Mouse (Mus musculus): ENCODE measurements around the gene Epb41l4b. TPM values are rescaled to one million over a fixed set of nuclear protein-coding genes. Genes with fewer than 3 reads are reported as not detected.
A peak's percentile ranks its signal among the peaks of the same experiment; 100 is the strongest.

The Epb41l4b gene
- polyA plus RNA-seq, 1 experiment from 2014 or later: 1.6 TPM

DNA sequence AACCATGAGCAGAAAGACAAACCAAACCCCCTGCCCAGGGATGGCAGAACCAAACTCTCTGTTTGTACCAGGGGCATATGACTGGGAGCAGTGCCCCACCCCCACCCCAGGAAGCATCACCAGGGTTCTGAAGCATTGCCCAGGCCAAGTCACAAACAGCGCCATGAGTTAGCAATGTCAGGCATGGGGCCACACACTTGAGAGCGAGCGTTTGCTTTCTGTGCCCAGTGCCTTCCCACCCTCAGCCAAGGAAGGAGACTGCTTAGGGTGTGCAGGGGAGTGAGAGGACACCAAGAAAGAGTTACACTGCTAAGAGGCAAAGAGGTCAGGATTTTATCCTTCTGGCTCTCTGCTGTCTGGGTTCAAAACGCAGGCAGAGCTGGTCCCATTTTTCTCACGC is 132.8 kb downstream of the Epb41l4b start:
- Histone ChIP-seq H3K27ac (no peak overlapping the region), H3K27me3 (ENCODE audit: insufficient read depth, poor library complexity, severe bottlenecking) (peaks cover 53% of the 10 kb centered on the region)

GRCm38 (mm10) chr4:57007717-57008116 is 135.5 kb downstream of the Epb41l4b start:
- Histone ChIP-seq H3K27ac (no peak overlapping the region), H3K4me3 (no peak overlapping the region), H3K36me3 (no peaks in the 10 kb centered on the region), H3K9me3 (no peaks in the 10 kb centered on the region), H3K4me1 (peaks cover 20% of the 10 kb centered on the region), H3K27me3 (ENCODE audit: insufficient read depth, poor library complexity, severe bottlenecking) (peaks cover 53% of the 10 kb centered on the region)
- DNase-seq (ENCODE audit: low spot score): no peak
- 76% methylated on average over 9 of the region's 9 CpGs for WGBS

More for the DNA sequence above, 132.8 kb downstream of the Epb41l4b start:
- Histone ChIP-seq H3K4me1 (peaks cover 14% of the 10 kb centered on the region; the same call in 1 of the 2 replicates), H3K36me3 (no peaks in the 10 kb centered on the region), H3K4me3 (no peak overlapping the region), H3K9me3 (no peaks in the 10 kb centered on the region)
- no peak for DNase-seq (ENCODE audit: low spot score)
- 33% methylated on average over 5 of the region's 5 CpGs for WGBS

- H3K27me3 ChIP-seq (ENCODE audit: insufficient read depth, poor library complexity, severe bottlenecking): peaks cover 33% of the 10 kb centered on the region; the same call in 1 of the 2 replicates
- no peak overlapping the region; the same call in 1 of the 2 replicates for H3K27ac ChIP-seq
- DNase-seq (ENCODE audit: low spot score): no peak
- no peaks in the 10 kb centered on the region for H3K9me3 ChIP-seq
- peaks cover 8% of the 10 kb centered on the region for H3K4me1 ChIP-seq
- 77% methylated on average over 8 of the region's 8 CpGs for WGBS
- H3K36me3 ChIP-seq: no peaks in the 10 kb centered on the region
- H3K4me3 ChIP-seq: no peak overlapping the region
These were observed 138.2 kb downstream of the Epb41l4b start for GRCm38 (mm10) chr4:57005011-57005410.

GRCm38 (mm10) chr4:57003886-57004285 is 139.4 kb downstream of the Epb41l4b start:
- Histone ChIP-seq H3K36me3 (no peaks in the 10 kb centered on the region), H3K27me3 (ENCODE audit: insufficient read depth, poor library complexity, severe bottlenecking) (peaks cover 27% of the 10 kb centered on the region; the same call in 1 of the 2 replicates), H3K27ac (no peak overlapping the region), H3K9me3 (no peaks in the 10 kb centered on the region), H3K4me1 (peaks cover 6% of the 10 kb centered on the region), H3K4me3 (no peak overlapping the region)
- WGBS: 76% methylated on average over 8 of the region's 8 CpGs
- no peak for DNase-seq (ENCODE audit: low spot score)

GRCm38 (mm10) chr4:57002751-57003150 is 140.5 kb downstream of the Epb41l4b start:
- peaks cover 11% of the 10 kb centered on the region for H3K4me1 ChIP-seq
- no peaks in the 10 kb centered on the region for H3K36me3 ChIP-seq
- no peak overlapping the region for H3K4me3 ChIP-seq
- 67% methylated on average over 3 of the region's 3 CpGs for WGBS
- H3K27ac ChIP-seq: no peak overlapping the region
- no peaks in the 10 kb centered on the region for H3K9me3 ChIP-seq
- peak; percentile 43 for DNase-seq (ENCODE audit: low spot score)
- H3K27me3 ChIP-seq (ENCODE audit: insufficient read depth, poor library complexity, severe bottlenecking): peaks cover 22% of the 10 kb centered on the region; the same call in 1 of the 2 replicates

DNA sequence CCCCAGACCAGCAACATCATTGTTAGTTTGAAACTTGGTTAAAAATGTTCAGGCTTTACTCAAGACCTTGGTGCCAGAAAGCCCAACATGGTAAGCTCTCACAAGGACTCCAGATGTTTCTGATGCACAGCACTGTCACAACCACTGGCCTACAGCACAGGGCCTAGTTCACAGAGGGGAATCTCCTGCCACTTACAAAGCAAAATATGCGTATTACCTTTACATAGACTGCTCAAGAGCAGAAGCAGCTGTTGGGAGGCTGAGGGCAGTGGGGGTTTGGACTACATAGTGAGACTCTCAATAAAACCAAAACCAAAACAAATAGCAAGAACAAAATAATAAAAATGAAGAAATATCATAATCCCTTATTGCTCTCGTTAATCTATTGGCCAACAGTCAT is 141.8 kb downstream of the Epb41l4b start:
- Histone ChIP-seq H3K27ac (no peak overlapping the region), H3K9me3 (no peaks in the 10 kb centered on the region), H3K27me3 (ENCODE audit: insufficient read depth, poor library complexity, severe bottlenecking) (peaks cover 17% of the 10 kb centered on the region; the same call in 1 of the 2 replicates), H3K4me1 (peaks cover 11% of the 10 kb centered on the region), H3K4me3 (no peak overlapping the region), H3K36me3 (no peaks in the 10 kb centered on the region)
- peak; percentile 56 for DNase-seq (ENCODE audit: low spot score)
- 91% methylated on average over 2 of the region's 2 CpGs for WGBS

DNA sequence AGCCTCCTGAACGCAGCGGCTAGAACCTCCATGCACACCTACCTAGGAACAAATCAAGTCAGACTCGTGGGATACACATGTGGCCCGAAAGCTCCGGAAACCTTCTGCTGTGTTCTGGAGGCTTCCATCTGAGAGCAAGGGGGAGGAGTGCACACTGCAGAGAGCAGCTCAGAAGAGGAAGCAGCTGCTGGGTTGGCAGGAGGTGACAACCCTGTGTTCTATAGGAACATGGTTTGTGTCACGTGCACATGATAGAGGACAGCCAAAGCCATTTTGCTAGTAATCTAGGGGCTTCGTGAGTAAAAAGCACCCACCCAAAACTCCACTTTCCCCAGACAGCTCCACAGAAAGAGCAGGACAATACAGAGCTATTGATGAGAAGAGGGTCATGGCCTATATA is 149.9 kb downstream of the Epb41l4b start:
- no peak overlapping the region for H3K4me3 ChIP-seq
- 74% methylated on average over 7 of the region's 7 CpGs for WGBS
- H3K36me3 ChIP-seq: no peaks in the 10 kb centered on the region
- peaks cover 50% of the 10 kb centered on the region for H3K27me3 ChIP-seq (ENCODE audit: insufficient read depth, poor library complexity, severe bottlenecking)
- no peak overlapping the region for H3K27ac ChIP-seq
- DNase-seq (ENCODE audit: low spot score): no peak
- no peaks in the 10 kb centered on the region for H3K9me3 ChIP-seq
- H3K4me1 ChIP-seq: peaks cover 14% of the 10 kb centered on the region

GRCm38 (mm10) chr4:56991951-56992350 is 151.3 kb downstream of the Epb41l4b start:
- 63% methylated on average over 2 of the region's 2 CpGs for WGBS
- Histone ChIP-seq H3K4me1 (peaks cover 9% of the 10 kb centered on the region), H3K4me3 (no peak overlapping the region), H3K9me3 (no peaks in the 10 kb centered on the region), H3K27me3 (ENCODE audit: insufficient read depth, poor library complexity, severe bottlenecking) (peaks cover 64% of the 10 kb centered on the region), H3K27ac (no peak overlapping the region), H3K36me3 (no peaks in the 10 kb centered on the region)
- DNase-seq (ENCODE audit: low spot score): no peak

- WGBS: under 1% methylated on average over 39 of the region's 44 CpGs
- Histone ChIP-seq H3K4me3 (peak within 1 kb of the TSS; percentile 80), H3K27me3 (ENCODE audit: insufficient read depth, poor library complexity, severe bottlenecking) (peaks cover 68% of the 10 kb centered on the region), H3K27ac (peak within 1 kb of the TSS; percentile 74), H3K9me3 (no peaks in the 10 kb centered on the region), H3K4me1 (peaks cover 9% of the 10 kb centered on the region), H3K36me3 (no peaks in the 10 kb centered on the region)
- no peak for DNase-seq (ENCODE audit: low spot score)
These were observed 153.0 kb downstream of the Epb41l4b start, which contains the start of gene Frrs1l for GRCm38 (mm10) chr4:56990215-56990584. Frrs1l (minus strand) TSS chr4:56990391.

DNA sequence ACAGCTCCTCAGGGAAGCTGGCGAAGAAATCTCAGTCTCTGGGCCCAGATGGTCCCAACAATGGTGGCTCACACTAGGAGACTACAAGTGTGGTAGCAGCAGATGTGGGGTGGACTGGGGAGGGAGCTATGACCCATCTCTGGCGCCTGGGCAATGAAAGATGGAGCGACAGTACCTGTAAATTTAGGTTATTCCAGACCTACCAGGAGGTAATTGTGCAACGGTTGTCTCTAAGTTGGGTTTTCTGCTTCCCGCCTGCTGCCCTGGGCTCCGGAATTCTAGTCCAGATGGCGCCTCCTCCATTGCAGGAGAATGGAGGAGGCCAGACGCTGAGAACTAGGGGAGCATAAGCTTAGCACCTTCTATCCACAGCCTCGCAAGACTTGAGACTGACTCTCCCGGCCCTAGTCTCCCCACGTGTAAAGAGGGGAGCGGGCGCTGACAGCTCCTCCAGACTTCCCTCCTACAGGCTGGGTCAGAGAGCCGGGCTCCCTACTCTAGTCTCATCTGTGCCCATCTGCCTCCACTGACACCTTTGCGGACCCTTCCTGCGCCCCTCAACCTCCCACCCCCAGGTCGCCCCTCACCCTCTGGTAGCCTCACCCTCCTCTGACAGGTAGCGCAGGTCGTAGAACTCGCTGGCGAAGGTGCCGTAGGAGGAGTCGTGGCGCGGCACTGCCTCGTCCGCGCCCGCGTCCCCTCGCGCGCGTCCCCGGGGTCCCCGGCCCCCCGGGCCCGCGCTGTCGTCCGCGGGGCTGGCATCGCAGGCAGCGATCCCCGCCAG is 153.6 kb downstream of the Epb41l4b start:
- H3K27me3 ChIP-seq (ENCODE audit: insufficient read depth, poor library complexity, severe bottlenecking): peaks cover 68% of the 10 kb centered on the region
- no peaks in the 10 kb centered on the region for H3K36me3 ChIP-seq
- no peaks in the 10 kb centered on the region for H3K9me3 ChIP-seq
- 2% methylated on average over 45 of the region's 45 CpGs for WGBS
- peak overlapping the region; percentile 80 for H3K4me3 ChIP-seq
- no peak for DNase-seq (ENCODE audit: low spot score)
- H3K27ac ChIP-seq: peak overlapping the region; percentile 74
- peaks cover 9% of the 10 kb centered on the region for H3K4me1 ChIP-seq

DNA sequence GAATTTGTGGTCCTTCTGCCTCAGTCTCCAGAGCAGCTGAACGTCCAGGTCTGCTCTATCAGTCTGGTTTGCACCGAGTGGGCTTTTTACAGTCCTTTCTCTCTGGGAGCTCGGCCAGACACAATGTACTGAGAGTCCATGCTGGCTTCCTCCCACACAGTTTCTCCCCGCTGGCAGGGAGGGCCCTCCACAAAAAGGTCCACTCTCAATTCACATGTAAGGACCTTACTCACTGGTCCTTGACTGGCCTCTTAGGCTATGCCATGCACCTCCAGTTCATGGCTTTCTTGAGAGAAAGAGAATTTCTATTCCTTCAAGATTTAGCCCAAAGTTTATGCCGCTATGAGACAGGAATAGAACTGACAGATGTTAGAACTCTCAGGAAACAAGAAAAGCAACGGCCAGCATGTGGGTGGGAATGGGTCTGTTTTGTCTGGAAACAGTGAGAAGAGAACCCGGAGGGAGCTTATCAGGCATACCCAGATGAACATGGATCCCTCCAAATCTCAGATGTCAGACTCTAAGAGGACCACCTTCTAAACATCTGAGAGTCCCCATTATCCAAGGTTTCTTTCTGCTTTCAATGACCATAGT is 177.6 kb downstream of the Epb41l4b start:
- H3K4me3 ChIP-seq: no peak overlapping the region
- DNase-seq (ENCODE audit: low spot score): no peak
- H3K4me1 ChIP-seq: no peaks in the 10 kb centered on the region; the same call in 1 of the 2 replicates
- H3K9me3 ChIP-seq: no peaks in the 10 kb centered on the region
- H3K27ac ChIP-seq: no peak overlapping the region
- 56% methylated on average over 7 of the region's 7 CpGs for WGBS
- H3K27me3 ChIP-seq (ENCODE audit: insufficient read depth, poor library complexity, severe bottlenecking): no peaks in the 10 kb centered on the region
- H3K36me3 ChIP-seq: no peaks in the 10 kb centered on the region

DNA sequence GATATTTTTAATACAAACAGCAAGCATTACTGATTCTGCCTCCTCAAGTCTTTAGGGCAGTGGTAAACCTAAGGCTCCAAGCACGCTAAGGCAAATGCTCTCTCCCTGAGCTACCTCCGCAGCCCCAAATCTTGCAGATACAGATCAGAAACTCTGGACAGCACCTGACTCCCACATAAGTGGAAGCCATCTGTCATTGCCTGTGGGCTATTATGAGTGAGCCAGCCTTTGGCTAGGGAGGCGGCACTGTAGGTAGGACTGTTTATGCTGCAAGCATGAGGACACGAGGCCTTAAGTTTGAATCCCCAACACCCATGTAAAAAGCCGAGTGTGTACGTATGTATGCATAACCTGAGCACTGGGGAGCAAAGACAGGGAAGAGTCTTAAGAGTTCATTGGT is 179.6 kb downstream of the Epb41l4b start:
- no peak overlapping the region for H3K4me3 ChIP-seq
- DNase-seq (ENCODE audit: low spot score): no peak
- WGBS: 83% methylated on average over 6 of the region's 6 CpGs

GRCm38 (mm10) chr4:56961320-56961925 is 181.8 kb downstream of the Epb41l4b start:
- Histone ChIP-seq H3K9me3 (no peaks in the 10 kb centered on the region), H3K27ac (no peak overlapping the region), H3K27me3 (ENCODE audit: insufficient read depth, poor library complexity, severe bottlenecking) (no peaks in the 10 kb centered on the region), H3K36me3 (no peaks in the 10 kb centered on the region), H3K4me1 (peaks cover 5% of the 10 kb centered on the region), H3K4me3 (no peak overlapping the region)
- WGBS: 73% methylated on average over 12 of the region's 12 CpGs
- no peak for DNase-seq (ENCODE audit: low spot score)

More for the DNA sequence above, 179.6 kb downstream of the Epb41l4b start:
- no peak overlapping the region for H3K27ac ChIP-seq
- no peaks in the 10 kb centered on the region for H3K27me3 ChIP-seq (ENCODE audit: insufficient read depth, poor library complexity, severe bottlenecking)
- H3K9me3 ChIP-seq: no peaks in the 10 kb centered on the region
- H3K36me3 ChIP-seq: no peaks in the 10 kb centered on the region
- H3K4me1 ChIP-seq: no peaks in the 10 kb centered on the region; the same call in 1 of the 2 replicates

Measured in heart, embryonic 10.5 days (tissue).